Mouse (Mus musculus): ENCODE results near the gene Yeats2.

DNA sequence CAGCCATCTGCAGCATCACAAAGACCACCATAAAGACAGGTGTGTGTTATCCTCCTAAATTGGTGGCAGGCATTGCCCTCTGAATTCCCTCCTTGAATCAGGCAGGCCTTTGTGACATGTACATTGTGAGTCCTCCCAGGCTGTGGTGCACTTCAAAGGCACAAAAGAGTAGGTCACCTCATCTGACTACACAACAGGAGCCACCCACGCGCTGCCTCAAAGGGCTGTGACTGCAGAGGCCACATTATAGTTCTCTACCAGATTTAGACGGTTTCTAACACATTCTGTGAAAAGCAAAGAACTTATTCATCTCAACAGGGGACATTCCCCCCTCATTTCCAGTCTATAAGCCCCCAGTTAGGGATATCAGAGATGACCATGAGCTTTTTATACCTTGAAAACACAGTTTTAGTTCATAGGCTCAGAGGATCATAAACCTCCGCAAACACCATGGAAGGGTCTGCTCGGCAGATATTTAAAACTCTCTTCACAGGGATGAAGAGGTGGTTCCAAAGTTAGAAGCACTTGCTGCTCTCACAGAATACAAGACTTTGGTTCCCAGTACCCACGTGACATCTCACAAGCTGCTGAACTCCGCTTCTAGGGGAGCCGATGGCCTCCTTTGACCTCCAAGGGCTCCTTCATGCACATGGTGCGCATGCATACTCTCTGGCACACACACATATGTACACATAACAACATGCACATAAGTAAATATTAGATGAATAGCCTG lies 107.7 kb downstream of the Yeats2 start:
- TF ChIP-seq CTCF (IDR thresholded peaks at IDR 0.05; ENCODE audit: borderline replicate concordance, insufficient read depth, low read depth, low read length) (no peak), POLR2A (IDR thresholded peaks at IDR 0.05; ENCODE audit: borderline replicate concordance, insufficient read depth, low read length) (no peak)
